Mouse (Mus musculus): ENCODE data around the gene Dennd6b.

Gene Dennd6b

DNA sequence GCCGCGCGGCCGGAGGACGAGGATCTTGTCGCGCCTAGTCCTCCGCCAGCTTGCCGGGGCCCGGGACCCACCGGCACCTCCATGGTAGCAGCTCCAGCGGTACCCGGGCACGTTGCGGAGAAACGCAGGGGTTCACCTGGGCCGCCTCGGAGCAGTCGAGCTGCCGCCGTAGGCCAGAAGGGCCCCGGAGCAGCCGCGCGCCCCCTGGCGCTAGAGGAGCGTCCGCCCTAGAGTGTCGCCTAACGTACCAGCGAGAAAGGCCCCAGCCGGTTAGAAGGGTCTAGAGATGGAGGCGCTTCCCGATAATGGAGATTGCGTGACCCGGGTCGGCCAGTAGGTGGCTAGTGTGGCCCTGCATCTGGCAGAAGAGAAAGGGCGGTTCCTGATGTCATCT is at the start of gene Dennd6b:
Gene Dennd6b (minus strand): TSS at position 184 of the 394 bp plus-strand sequence.
- DNase-seq (ENCODE audit: low spot score in 2 of 2), result peak; percentile 94 to 99

DNA sequence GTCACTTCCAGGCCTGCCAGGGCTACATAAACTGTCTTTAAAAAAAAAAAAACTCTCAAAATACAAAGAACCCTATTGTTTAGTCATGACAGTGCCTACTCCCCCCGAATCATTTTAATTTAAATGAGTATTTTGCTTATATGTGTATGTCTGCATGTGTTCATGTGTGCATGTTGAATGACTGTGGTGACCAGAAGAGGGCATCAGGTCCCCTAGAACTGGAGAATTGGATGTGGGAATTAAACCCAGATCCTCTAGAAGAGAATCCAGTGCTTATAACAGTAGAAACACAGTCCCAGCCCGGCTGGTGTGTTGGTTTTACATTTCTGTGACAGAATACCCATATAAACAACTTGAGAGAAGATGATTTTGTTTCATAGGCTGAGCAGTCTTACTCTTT is 44.7 kb upstream of the Dennd6b start:
- DNase-seq (ENCODE audit: low spot score in 2 of 2), result no peak

- DNase-seq (ENCODE audit: low spot score in 2 of 2), result no peak
These were observed 43.6 kb upstream of the Dennd6b start for GRCm38 (mm10) chr15:89239751-89240392.

- DNase-seq (ENCODE audit: low spot score in 2 of 2), result no peak
These were observed 37.8 kb upstream of the Dennd6b start for GRCm38 (mm10) chr15:89234052-89234451.

DNA sequence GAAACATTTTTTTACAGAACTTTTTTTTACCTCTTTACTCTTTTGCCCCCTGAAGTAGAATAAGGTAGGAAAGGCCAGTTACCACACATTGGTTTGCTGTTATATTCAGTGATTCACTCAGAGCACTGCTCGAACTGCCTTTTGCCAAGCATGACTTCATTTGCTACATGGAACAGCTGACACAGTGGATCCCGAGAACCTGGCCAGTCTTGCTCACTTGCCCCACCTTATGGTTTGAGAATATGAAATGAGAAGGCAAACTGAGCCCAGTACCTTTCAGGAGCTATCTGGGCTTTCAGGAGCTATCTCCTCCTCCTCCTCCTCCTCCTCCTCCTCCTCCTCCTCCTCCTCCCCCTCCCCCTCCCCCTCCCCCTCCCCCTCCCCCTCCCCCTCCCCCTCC is 37.3 kb upstream of the Dennd6b start:
- DNase-seq (ENCODE audit: low spot score in 2 of 2), result peak in 1 of 2 experiments; percentile 27

DNA sequence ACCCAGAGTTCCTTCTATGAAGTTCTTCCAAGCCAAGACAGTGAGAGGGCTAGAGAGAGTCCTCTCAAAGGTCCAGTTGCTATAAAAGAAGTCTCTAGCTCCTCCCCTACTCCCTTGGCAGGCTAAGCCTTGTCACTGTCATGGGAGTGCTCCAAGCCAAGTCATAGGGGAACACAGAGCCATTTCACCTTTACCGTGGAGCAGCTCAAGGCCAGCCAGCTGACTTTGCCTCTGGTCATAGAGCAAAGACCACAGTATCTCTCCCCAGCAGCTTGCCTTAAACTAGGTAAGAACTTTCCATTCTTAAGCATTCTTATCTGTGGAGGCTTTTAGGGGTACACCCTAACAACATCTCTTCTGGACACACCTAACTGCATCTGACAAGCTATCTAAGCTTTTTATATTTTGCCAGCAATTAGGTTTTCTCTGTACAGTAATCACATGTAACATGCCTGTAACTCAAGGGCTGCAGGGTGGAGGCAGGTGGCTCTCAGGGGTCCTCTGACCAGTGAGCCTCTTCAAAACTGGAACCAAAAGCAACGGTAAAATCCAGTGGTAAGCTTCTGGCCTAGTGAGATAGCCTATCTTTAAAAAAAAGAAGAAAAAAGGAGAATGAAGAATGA is 19.4 kb upstream of the Dennd6b start:
- DNase-seq (ENCODE audit: low spot score in 2 of 2), result no peak

- DNase-seq (ENCODE audit: low spot score in 2 of 2), result no peak
These were observed 18.7 kb upstream of the Dennd6b start for GRCm38 (mm10) chr15:89214953-89215352.

- no peak for DNase-seq (ENCODE audit: low spot score in 2 of 2)
These were observed 17.2 kb upstream of the Dennd6b start for GRCm38 (mm10) chr15:89213517-89213916.

GRCm38 (mm10) chr15:89212495-89212894 is 16.2 kb upstream of the Dennd6b start:
- DNase-seq (ENCODE audit: low spot score in 2 of 2), result no peak

- DNase-seq (ENCODE audit: low spot score in 2 of 2), result peak in 1 of 2 experiments; percentile 32
These were observed 15.6 kb upstream of the Dennd6b start for GRCm38 (mm10) chr15:89211716-89212461.

DNA sequence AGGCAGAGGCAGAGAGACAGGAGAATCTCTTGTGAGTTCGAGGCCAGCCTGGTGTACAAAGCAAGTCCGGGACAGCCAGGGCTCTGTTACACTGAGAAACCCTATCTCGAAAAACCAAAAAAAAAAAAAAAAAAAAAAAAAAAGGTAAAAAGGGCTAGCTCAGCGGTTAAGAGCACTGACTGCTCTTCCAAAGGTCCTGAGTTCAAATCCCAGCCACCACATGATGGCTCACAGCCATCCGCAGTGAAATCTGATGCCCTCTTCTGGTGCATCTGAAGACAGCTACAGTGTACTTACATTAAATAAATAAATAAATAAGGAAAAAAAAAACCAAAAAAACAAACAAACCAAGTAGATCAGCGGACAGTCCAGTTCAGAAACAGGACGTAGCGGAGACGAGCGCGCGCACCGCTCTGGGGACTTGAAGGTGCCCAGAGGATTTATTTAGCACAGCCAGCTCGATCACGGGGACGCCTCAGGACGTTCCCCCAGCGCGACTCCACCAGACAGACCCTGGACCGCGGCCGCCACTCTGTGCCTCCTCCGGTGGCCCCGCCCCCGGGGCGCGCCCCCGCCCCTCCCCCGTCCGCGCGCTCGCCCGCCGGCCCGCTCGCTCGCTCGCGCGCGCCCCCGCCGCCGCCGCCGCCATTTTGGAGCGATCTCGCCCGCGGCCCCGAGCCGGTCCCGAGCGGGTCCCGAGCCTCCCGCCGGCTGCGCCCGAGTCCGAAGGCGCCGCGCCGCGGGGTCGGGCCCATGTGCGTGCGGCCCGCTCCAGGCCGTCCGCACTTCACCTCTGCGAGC is 14.8 kb upstream of the Dennd6b start, which contains the start of gene Ppp6r2:
Gene Ppp6r2 (plus strand): TSS at position 639 of the 801 bp plus-strand sequence.
- DNase-seq (ENCODE audit: low spot score in 2 of 2), result peak; percentile 42 to 74

DNA sequence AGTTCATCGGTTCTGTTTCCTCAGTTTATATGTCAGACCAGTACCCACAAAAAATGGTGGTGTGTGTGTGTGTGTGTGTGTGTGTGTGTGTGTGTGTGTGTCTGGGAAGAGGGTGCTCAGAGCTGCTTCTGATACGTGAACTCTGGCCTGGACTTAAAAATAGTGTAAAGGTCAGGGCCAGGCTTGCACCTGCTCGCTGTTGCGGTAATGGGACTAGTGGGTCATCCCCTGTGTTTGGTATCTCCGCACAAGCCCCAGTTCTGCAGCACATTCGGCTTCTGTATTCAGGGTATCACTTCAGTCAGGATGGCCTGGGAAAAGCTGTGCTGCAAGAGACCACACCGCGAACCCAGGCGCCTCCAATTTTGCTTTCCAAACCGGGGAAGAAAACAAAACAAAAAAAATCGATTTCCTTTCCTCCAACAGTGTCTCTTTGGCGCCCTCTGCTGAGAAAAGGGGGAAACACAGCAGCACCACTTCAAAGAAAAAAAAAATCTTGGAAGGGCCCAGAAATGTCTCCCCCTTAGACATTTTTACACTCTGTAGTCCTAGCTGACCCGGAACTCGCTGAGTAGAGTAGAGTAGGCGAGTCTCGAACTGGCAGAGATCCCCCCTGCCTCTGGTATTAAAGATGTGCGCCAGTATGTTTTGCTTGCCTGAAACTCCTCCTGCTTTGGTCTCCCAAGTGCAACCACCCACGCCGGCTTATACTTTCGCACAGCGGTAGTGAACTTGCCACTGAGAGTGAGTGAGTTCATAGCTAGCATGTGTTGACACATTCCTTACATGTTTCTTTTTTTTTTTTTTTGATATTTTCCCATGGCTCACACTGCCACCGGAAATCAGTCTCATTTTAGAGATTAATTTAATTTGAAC is 13.8 kb upstream of the Dennd6b start:
- peak; percentile 39 to 93 for DNase-seq (ENCODE audit: low spot score in 2 of 2)

DNA sequence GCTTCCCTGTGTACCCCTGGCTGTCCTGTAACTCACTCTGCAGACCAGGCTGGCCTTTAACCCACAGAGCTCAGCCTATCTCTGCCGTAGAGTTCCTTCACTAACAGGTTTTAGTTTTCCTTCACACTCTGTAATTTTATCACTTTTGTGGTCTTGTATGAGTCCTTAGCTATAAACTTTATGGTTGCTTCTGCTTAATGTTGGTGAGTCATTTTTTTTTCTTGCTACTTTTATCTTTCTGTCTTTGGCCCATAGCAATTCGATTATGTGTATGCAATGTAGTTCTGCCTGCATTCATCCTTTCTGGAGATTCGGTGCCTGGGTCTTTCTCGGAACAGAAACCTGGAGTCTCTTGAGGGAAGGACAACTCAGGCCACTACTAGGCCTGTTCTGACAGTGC is 11.2 kb upstream of the Dennd6b start:
- DNase-seq (ENCODE audit: low spot score in 2 of 2), result no peak

DNA sequence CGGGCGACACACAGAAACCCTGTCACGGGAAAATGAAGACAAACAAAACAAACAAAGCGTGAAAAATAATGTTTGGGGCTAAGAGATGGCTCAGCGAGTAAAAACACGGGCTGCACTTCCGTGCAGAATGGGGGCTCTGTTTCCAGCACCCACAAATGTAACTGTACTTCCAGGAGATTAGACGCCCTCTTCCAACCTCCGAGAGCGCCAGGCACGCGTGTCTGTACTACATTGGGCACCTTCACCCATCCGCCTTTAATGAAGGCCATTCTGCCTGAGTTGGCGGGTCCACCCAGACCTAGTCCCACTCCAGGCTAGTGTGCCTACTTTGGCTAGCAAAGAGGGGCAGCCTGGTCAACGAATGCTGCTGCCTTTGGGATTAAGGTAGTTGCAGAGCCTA is 760 bp upstream of the Dennd6b start:
- DNase-seq (ENCODE audit: low spot score in 2 of 2), result no peak

GRCm38 (mm10) chr15:89195690-89196312 is 495 bp downstream of the Dennd6b start:
- DNase-seq (ENCODE audit: low spot score in 2 of 2), result peak in 1 of 2 experiments; percentile 89

GRCm38 (mm10) chr15:89195261-89195681 is 1.0 kb downstream of the Dennd6b start:
- no peak for DNase-seq (ENCODE audit: low spot score in 2 of 2)

DNA sequence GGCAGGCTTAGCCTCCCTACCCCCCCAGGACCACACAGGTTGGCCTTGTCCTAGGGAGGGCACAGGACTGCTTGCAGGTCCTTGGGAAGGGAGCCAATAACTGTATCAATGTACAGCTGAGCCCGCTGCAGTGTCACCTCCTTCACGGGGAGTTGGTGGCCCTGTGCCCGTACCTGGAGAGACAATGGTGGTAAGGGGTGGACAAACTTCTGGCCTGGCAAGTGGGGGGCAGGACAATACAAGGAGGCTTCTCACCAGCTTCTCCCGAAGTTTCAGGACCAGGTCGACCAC is 11.4 kb downstream of the Dennd6b start:
- no peak for DNase-seq (ENCODE audit: low spot score in 2 of 2)

- DNase-seq (ENCODE audit: low spot score in 2 of 2), result no peak
These were observed 12.0 kb downstream of the Dennd6b start for GRCm38 (mm10) chr15:89184141-89184936.

GRCm38 (mm10) chr15:89182842-89183241 is 13.5 kb downstream of the Dennd6b start:
- DNase-seq (ENCODE audit: low spot score in 2 of 2), result no peak

GRCm38 (mm10) chr15:89182328-89182741 is 14.0 kb downstream of the Dennd6b start:
- DNase-seq (ENCODE audit: low spot score in 2 of 2), result no peak
